Mouse (Mus musculus): ENCODE measurements around the gene Dmd. TPM values are rescaled to one million over a fixed set of nuclear protein-coding genes. Genes with fewer than 3 reads are reported as not detected.

The Dmd gene
- polyA plus RNA-seq, 1 experiment: 16.7 TPM

- Histone ChIP-seq H3K4me3 (ENCODE audit: insufficient read depth, low read length) (no peak overlapping the region), H3K27ac (ENCODE audit: insufficient read depth, low read length) (no peak overlapping the region), H3K4me1 (ENCODE audit: control insufficient read depth, insufficient read depth, low read length) (no peaks in the 10 kb centered on the region)
- TF ChIP-seq POLR2A (IDR thresholded peaks at IDR 0.05; ENCODE audit: low read depth, low read length) (no peak), CTCF (IDR thresholded peaks at IDR 0.05; ENCODE audit: borderline replicate concordance, insufficient read depth, low read length) (no peak)
Observed at GRCm38 (mm10) chrX:85008304-85008703, 2059.6 kb downstream of the Dmd start.

GRCm38 (mm10) chrX:85041466-85042058, 2092.9 kb downstream of the Dmd start:
- H3K4me3 ChIP-seq (ENCODE audit: insufficient read depth, low read length): no peak overlapping the region
- H3K4me1 ChIP-seq (ENCODE audit: control insufficient read depth, insufficient read depth, low read length): no peaks in the 10 kb centered on the region
- TF ChIP-seq POLR2A (IDR thresholded peaks at IDR 0.05; ENCODE audit: low read depth, low read length): no peak
- TF ChIP-seq CTCF (IDR thresholded peaks at IDR 0.05; ENCODE audit: borderline replicate concordance, insufficient read depth, low read length): no peak
- H3K27ac ChIP-seq (ENCODE audit: insufficient read depth, low read length): no peak overlapping the region

- no peaks in the 10 kb centered on the region for H3K4me1 ChIP-seq (ENCODE audit: control insufficient read depth, insufficient read depth, low read length)
- H3K4me3 ChIP-seq (ENCODE audit: insufficient read depth, low read length): no peak overlapping the region
- no peak overlapping the region for H3K27ac ChIP-seq (ENCODE audit: insufficient read depth, low read length)
- no peak for TF ChIP-seq CTCF (IDR thresholded peaks at IDR 0.05; ENCODE audit: borderline replicate concordance, insufficient read depth, low read length)
- no peak for TF ChIP-seq POLR2A (IDR thresholded peaks at IDR 0.05; ENCODE audit: low read depth, low read length)
Observed at GRCm38 (mm10) chrX:85046631-85047030, 2098.0 kb downstream of the Dmd start.

GRCm38 (mm10) chrX:85048141-85049110, 2099.8 kb downstream of the Dmd start:
- TF ChIP-seq POLR2A (IDR thresholded peaks at IDR 0.05; ENCODE audit: low read depth, low read length) (0 out of 2 replicates have a peak, but pooled peaks have one; percentile 36), CTCF (IDR thresholded peaks at IDR 0.05; ENCODE audit: borderline replicate concordance, insufficient read depth, low read length) (no peak)
- H3K4me3 ChIP-seq (ENCODE audit: insufficient read depth, low read length): peak overlapping the region; percentile 79
- H3K27ac ChIP-seq (ENCODE audit: insufficient read depth, low read length): no peak overlapping the region
- H3K4me1 ChIP-seq (ENCODE audit: control insufficient read depth, insufficient read depth, low read length): no peaks in the 10 kb centered on the region

DNA sequence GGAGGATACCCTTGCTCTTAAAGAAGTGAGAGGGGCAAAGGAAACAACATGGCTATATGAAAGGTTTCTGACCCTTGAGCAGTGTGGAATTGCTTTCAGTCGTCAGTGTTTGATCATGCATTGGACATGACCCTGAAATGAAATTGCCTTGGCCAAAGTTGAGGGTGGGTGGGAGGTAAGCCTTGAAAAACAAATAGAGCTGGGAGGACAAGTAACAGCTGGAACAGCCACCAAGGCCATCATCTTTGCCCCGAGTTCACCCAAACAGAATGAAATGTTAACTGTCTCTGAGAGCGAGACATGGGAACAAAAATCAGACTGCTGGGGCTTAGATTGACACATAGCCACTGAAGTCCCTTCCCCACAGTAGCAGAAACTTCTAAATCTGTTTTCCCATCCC, 2100.9 kb downstream of the Dmd start:
- no peaks in the 10 kb centered on the region for H3K4me1 ChIP-seq (ENCODE audit: control insufficient read depth, insufficient read depth, low read length)
- TF ChIP-seq CTCF (IDR thresholded peaks at IDR 0.05; ENCODE audit: borderline replicate concordance, insufficient read depth, low read length) (no peak), POLR2A (IDR thresholded peaks at IDR 0.05; ENCODE audit: low read depth, low read length) (no peak)
- peak overlapping the region; percentile 15; the same call in 1 of the 2 replicates for H3K4me3 ChIP-seq (ENCODE audit: insufficient read depth, low read length)
- no peak overlapping the region for H3K27ac ChIP-seq (ENCODE audit: insufficient read depth, low read length)

DNA sequence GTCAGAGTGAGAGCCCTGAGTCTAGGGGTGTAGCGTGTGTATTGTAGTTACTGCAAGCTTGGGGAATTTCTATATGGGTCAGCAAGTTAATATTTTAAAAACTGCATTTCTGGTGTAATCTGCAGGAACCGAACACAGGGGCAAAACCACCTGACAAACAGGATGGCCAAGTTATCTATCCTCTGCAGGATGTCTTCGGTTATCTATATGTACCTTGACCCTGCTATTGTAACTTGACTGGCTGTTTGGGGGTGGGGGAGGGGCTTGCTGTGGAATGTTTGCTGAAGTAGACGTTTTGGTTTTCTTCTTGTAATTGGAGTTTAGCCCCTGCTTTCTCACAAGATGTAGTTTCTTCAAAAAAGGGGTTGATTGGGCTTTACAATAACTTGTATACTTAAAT, 2124.9 kb downstream of the Dmd start:
- H3K4me1 ChIP-seq (ENCODE audit: control insufficient read depth, insufficient read depth, low read length): no peaks in the 10 kb centered on the region
- no peak overlapping the region for H3K4me3 ChIP-seq (ENCODE audit: insufficient read depth, low read length)
- no peak overlapping the region for H3K27ac ChIP-seq (ENCODE audit: insufficient read depth, low read length)
- TF ChIP-seq POLR2A (IDR thresholded peaks at IDR 0.05; ENCODE audit: low read depth, low read length): no peak
- no peak for TF ChIP-seq CTCF (IDR thresholded peaks at IDR 0.05; ENCODE audit: borderline replicate concordance, insufficient read depth, low read length)

GRCm38 (mm10) chrX:85076845-85077244, 2128.2 kb downstream of the Dmd start:
- Histone ChIP-seq H3K4me1 (ENCODE audit: control insufficient read depth, insufficient read depth, low read length) (no peaks in the 10 kb centered on the region), H3K4me3 (ENCODE audit: insufficient read depth, low read length) (no peak overlapping the region), H3K27ac (ENCODE audit: insufficient read depth, low read length) (no peak overlapping the region)
- TF ChIP-seq CTCF (IDR thresholded peaks at IDR 0.05; ENCODE audit: borderline replicate concordance, insufficient read depth, low read length): no peak
- no peak for TF ChIP-seq POLR2A (IDR thresholded peaks at IDR 0.05; ENCODE audit: low read depth, low read length)

- TF ChIP-seq POLR2A (IDR thresholded peaks at IDR 0.05; ENCODE audit: low read depth, low read length) (no peak), CTCF (IDR thresholded peaks at IDR 0.05; ENCODE audit: borderline replicate concordance, insufficient read depth, low read length) (no peak)
- H3K4me1 ChIP-seq (ENCODE audit: control insufficient read depth, insufficient read depth, low read length): no peaks in the 10 kb centered on the region
- no peak overlapping the region for H3K4me3 ChIP-seq (ENCODE audit: insufficient read depth, low read length)
- H3K27ac ChIP-seq (ENCODE audit: insufficient read depth, low read length): no peak overlapping the region
Observed at GRCm38 (mm10) chrX:85077605-85078004, 2128.9 kb downstream of the Dmd start.

GRCm38 (mm10) chrX:85079174-85079573, 2130.5 kb downstream of the Dmd start:
- H3K27ac ChIP-seq (ENCODE audit: insufficient read depth, low read length): no peak overlapping the region
- TF ChIP-seq POLR2A (IDR thresholded peaks at IDR 0.05; ENCODE audit: low read depth, low read length) (no peak), CTCF (IDR thresholded peaks at IDR 0.05; ENCODE audit: borderline replicate concordance, insufficient read depth, low read length) (no peak)
- no peak overlapping the region for H3K4me3 ChIP-seq (ENCODE audit: insufficient read depth, low read length)
- H3K4me1 ChIP-seq (ENCODE audit: control insufficient read depth, insufficient read depth, low read length): no peaks in the 10 kb centered on the region
